Mouse (Mus musculus) Muller cell, postnatal 12 days (primary cell): ENCODE measurements at regions not wholly inside any gene's neighbourhood (a gene's known extent, or its start where the extent isn't known, plus 50 kb on each side); places are given as distances from the start of the nearest gene placed in this dataset.

Experiments used
- DNase-seq: peaks from one replicate; pipeline ENCODE4 v3.0.0-alpha.2; 2015; ENCODE audit errors: inconsistent ontology term

DNA sequence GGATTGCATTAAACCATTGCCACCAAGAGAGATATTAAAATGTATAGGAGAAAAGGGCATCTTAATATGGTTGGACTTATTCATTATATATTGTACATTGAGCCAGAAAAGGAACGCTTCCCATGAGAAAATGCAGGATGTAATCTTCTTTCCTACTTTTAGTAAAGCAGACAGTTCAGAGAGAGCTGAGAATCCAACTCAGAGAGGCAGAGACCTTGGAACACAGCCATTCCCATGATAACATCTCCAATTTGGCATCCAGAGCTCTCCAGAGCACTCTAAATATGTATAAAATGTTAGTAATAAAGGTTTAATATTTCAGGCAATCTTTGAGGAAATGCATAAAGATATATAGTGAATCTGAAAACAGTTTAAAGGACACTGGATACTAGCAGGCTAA is 199.3 kb upstream of the Asb5 start:
- peak; percentile 6 for DNase-seq

DNA sequence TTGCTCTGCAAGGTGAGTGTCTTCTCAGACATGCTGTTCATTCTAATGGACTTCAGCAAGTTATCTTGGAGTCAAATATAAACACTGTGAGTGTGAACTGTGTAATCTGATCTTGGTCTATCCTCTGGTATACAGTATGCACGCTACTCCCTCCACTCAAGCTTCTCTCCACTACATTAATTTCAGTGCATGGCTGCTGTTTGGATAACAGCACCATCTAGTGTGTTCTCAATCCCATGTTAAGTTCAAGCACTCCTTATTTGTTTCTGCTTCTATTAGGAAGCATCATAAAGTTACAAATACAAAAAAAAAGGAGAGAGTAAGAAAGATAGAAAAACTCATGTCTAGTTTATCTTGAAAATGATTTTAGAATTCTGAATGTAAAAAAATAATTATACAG is 197.5 kb upstream of the Asb5 start:
- DNase-seq: no peak

DNA sequence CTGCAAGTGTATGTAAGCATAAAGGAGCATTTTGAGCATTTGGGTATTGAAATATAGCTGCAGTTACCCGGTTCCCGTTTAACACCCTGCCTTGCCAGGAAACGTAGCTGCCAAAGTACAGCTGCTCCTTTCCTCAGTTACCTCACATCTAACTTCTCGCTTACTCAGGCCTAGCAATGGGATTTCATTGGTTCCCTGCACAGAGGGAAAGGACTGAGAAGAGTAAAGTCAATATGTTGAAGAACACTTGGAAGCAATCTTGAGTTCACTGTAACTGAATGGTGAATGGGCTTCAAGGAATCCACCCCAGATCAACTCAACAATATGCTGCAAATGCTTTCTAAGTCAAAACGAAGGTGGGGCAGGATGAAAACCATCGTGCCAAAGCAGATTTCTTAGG is 178.3 kb upstream of the Asb5 start:
- no peak for DNase-seq

DNA sequence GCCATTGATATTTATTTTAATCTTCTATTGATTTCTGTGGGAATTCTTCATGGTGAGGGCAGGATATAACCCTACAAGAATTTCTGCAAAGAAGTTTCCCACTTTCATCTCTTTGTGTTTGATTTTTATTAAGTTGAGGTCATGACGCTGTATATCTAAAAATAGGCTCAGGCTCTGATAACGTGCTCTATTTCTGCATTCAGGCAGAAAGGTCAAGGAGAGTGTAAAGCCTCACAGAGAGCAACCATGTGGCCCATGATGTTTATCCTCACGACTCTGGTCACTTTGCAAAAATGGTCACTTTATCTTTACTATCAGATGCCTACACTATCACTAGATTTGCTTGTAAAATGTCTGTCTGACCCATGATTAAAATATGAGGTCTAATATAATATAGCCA is 167.7 kb upstream of the Asb5 start:
- no peak for DNase-seq

DNA sequence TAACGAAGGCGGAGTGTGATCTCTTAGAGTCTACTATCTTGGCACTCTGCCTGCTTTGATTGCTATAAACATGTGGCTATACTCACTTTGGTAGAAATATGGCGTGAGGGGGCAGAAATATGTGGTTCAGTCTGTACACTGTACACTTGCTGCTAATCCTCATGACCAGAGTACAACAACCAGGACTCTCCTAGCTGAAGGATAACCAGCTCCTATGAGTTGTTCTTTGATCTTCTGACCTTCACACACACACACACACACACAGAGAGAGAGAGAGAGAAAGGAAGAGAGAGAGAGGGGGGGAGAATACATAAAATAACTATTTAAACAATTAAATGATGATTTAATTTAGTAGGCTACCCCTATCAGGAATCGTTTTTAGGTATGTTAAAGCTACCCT is 158.9 kb upstream of the Asb5 start:
- no peak for DNase-seq

DNA sequence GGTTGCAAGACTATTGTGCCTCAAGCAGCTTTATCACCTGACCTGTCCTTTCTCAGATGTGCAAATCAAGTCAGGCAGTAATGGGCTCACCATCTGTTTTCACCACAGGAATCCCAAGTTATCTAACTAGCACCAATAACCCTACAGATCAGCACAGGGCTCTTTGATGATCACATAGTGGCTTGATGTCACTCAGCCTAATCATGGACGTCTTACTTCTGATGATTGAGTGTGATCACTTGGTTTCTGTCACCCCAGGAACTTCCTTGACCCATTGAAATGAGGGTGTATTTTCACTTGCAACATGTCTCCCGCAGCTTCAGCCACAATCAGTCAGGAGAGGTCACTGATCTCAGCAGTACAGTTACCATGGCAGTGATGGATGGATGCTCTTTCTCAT is 158.3 kb upstream of the Asb5 start:
- DNase-seq: no peak

DNA sequence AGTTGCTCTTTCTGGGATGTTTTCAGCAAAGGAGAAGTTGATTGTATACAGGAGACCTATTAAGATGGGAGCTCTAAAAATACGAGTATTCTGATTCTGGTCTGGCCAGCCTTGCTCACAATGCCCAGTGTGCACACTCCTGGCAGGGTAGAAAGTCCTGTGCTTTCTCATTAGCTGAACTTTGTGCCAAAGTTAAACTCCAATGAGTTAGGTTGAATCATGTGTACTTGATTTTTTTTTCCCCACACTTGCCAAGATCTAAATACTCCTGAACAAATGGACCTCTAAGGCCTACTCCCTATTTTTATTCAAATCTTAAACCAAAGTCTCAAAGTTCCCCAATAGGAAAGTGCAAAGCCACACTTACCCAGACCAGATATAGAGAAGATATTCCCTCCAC is 156.5 kb upstream of the Asb5 start:
- DNase-seq: no peak

DNA sequence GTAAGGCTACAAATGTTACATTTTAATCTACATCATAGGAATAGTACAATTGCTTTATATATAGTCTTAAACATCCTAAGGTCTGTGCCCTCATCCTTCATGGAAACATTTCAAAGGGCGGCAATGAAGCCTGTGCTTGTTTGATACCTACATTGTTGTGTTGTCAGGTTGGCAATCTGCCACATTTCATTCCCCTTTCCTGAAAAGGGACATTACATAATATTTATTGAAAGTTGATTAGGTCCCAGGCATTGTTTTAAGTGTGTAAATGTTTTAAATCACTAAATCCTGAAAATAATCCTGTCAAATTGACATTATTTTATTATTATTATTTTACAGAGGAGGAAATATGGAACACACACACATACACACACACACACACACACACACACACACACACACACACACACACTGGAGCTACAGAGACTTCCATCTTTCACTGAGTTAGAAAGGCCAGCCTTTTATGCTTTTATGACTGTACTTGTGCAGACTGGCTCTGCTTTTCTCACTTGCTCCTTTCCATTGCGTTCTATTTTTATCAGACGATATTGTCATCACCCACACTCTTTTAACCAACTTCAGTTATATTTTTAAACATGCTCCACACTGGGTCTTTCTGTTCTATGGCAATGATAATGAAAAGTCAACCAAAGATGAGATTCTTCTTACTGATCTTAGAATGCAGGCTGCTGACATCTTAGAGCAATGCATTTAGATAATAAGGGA is 153.8 kb upstream of the Asb5 start:
- DNase-seq: no peak

DNA sequence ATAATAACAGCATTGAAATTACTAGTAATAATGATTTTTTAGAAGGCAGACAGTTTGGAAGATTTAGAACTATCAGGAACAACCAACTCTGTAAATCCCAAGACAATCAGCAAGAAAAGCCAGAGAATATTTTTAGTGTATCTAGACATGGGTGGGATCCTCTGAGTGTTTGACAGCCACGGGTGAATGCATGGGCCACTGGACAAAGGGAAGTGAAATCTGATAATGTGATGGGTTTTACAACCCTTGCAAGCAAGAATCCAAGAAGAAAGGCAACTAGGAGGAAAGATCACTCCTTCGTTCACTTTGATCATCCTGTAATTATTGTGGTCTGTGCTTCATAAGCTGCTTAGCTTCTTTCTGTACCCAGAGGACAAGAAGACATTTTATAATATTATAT is 149.2 kb upstream of the Asb5 start:
- DNase-seq: no peak

DNA sequence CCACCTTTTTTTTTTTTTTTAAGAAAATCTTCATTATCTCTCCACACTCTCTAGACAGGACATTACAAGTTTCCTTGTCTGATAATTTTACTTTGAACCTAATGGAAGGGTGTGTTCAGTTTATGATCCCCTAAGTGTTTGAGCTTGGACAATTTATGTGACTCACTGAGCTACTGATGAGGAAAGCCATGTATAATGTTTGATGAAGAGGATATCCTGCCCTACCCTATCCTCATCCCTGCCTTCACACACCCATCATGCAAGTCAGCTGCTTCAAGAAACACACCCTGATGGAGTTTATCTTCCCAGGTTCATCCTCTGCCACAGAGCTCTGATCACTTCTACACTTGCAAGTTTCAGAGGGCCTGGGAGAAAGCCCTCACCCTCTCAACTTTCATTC is 136.5 kb upstream of the Asb5 start:
- DNase-seq: no peak

DNA sequence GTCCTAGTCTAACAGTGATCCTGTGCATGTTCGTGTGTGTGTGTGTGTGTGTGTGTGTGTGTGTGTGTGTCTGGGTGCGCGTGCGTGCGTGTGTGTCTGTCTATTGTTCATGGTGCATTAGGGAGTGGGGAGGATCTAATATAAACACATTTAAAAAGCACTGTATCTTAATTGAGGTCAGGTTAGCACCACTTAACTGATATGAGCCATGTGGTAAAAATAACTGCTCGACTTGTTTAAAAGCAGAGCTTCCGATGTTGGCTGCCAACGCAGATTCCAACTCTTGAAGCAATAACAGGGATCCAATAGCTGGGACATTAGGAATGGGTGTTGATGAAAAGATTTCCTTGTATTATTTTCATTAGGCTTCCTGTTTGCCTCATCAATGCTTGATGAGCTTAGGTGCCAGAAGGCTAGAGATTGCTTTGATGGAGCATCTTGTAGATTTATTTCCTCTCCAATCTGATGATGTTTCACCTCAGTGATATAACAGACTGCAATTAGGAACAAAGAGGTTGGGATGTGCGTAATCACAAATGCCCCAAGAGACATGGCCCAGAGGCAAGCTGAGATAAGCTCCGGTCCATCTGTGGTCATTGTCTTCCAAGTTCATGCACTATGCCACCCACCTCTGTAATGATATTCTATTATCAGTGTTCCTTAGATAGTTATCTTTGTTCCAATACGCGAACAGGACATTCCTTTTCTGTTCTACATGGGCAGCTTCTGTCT is 135.7 kb upstream of the Asb5 start:
- no peak for DNase-seq

DNA sequence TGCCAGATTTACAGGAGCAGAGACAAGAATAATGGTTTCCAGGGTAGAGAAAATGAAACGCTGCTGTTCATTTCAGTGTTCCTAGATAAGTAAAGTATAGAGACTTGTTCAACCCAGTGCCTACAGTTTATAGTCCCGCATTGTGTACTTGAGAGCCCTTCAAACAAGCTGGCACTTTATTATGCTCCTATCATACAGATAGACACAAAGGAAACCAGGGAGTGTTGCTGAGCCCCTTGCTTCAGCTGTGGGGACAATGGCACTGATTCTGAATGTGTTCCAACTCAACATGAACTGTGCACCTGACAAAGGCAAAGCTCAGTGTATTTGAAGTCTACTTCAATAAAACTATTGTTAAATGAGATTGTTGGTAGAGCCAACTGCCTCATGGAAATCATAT is 123.7 kb upstream of the Asb5 start:
- no peak for DNase-seq

DNA sequence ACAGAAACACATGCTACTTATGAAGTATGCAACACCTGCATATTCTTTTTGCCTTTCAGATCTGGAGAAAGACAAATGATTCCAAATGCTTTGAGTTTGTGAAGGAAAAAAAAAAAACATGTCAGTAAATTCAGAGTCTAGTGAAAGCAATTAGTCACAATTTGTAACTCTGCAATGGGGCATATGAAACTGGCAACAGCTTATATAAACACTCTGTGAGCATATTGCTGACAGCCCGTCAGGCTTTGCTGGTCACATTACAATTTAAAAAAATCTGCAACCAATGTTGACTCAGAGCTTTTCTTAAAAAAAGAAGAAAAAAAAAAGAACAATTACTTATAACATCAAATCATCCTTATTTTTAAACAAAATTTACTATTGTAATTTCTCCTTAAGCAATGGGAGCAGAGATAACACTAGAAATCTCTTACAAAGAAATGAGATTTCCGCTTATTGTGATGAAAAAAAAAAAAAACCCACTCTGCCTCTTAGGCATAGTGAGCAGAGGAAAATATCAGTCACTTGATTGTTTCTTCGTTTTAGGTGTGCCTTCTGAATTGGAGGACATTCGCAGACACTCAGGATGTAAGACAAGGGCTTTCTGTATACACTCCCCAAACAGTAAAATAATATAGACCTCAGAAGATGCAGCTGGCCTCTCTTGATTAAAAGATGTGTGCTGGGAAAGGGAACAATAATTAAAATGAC is 115.1 kb upstream of the Asb5 start:
- DNase-seq: no peak

DNA sequence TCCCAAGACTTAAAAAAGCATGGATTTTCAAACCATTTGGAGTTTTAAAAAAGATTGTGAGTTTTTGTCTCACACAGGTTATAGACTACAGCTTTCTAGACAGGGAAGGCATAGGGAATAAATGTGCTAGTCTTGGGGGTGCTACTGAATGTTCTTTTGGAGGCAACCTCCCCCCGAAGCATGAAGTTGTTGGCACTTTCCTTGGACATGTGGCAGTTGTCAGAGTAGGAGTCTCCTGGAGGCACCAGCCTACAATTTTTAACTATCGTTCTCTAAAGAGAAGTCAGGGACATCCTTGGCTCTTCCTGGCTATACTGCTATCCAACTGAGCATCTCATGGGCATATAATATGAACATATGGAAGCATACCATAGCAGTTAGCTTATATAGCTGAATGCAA is 112.7 kb upstream of the Asb5 start:
- DNase-seq: no peak

DNA sequence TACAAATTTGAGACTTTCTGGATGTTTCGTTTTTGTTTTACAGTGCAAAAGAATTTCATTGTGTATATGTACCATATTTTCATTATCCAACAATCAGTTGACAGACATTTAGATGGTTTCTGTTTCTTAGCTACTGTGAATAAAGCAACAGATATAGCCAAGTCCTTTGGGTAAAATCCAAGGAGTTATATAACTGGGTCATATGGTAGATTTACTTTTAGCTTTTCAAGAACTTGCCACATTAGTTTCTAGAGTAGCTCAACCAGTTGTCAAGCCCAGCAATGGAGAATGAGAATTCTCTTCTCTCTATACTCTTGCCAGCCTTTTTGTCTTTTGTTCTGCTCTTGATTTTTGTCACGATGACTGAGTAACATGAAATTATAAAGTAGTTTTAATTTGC is 111.3 kb upstream of the Asb5 start:
- no peak for DNase-seq

DNA sequence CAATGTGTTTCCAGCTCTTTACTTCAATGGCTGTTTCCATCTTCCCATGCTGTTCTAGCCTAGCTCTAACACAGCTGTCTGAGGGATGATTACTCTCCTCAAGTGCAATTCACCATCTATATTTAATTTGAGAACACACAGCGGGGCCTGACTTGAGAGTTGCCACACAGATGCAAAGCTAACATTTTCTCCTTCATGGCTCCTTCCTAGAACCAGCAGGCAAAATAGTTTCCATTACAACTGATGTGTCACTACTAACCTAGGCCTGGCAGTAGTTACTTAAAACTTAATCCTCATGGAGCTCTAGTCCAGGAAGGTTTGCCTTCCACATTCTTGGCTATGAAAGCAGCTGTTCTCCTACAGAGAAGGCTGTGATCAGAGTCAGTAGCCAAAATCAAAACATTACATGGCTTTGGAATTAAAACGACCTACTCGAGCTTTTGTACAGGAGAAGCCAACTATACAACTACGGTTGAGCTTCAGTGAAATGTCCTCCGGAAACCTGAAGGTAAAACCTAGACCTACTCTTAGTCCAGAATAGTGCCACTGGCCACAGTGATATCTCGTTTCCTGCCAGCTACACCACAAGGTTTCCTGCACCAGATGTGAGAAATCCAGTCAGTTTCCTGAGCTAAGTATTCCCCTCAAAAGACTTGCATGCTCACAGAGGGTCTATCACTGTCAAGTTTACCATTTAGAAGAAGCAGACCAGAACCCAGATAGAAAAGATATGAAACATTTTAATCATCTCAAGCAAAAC is 108.9 kb upstream of the Asb5 start:
- no peak for DNase-seq

DNA sequence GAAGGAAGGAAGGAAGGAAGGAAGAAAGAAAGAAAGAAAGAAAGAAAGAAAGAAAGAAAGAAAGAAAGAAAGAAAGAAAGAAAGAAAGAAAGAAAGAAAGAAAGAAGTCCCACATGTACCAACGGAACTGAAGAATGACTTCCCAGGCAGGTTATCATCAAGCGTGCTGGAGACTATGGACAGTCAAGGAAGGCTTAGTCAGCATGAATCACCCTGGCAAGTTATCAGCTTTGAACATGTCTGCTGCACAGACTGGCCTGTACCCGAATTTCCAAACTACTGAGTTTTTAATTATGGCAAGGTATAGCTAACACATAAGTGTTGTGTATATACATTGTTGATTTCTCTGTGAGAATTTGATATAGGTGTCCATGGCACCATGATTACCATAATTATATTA is 104.3 kb upstream of the Asb5 start:
- no peak for DNase-seq

DNA sequence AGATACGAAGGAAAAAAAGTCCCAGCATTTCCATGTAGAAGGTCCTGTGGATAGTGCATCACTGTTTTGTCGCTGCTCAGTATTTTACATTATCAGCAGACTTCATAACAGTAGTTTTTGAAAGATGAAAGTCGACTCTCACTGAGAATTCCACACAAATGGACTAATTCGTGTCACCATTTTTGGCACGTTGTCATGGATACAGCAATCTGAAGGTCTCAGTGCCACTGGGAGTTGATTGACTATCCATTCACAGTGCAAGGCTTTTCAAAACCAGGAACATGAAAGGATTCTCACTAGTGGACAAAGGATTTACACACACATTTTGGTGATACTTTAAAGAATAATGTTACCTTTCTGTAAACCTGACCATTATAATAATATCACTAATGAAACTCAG is 93.7 kb upstream of the Asb5 start:
- DNase-seq: no peak

DNA sequence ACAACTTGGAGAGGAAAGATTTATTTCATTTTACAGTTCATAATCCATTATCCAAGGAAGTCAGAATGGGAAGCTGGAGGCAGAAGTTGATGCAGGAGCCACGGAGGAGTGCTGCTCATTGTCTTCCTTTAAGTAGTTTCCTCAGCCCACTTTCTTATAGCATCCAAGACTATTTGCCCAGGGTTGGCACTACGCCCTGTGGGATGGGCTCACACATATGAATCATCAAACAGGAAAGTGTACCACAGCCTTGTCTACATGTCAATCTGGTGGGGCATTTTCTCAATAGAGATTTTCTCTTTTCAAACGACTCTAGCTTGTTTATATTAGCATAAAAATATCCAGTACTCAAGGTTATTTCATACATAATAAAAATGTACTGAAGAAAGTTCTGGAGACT is 88.2 kb upstream of the Asb5 start:
- peak; percentile 19 for DNase-seq

DNA sequence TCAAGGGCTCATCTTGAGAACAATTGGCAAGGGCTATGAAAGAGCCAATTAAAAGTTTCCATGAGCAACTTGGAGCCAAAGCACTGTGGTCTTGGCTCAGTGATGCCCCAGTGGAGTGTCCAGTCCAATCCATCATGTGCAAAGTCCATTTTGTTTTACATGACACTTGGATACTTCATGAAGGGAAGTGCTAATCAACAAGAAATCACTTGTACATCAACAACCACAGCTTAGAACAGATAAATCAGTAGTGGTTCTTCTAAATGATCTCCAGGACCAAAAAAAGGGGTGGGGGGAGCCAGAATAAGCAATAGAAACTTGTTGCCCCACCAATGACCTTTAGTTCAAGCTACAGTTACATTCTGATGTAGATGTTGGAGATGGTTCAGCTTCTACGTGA is 87.0 kb upstream of the Asb5 start:
- DNase-seq: peak; percentile 36

DNA sequence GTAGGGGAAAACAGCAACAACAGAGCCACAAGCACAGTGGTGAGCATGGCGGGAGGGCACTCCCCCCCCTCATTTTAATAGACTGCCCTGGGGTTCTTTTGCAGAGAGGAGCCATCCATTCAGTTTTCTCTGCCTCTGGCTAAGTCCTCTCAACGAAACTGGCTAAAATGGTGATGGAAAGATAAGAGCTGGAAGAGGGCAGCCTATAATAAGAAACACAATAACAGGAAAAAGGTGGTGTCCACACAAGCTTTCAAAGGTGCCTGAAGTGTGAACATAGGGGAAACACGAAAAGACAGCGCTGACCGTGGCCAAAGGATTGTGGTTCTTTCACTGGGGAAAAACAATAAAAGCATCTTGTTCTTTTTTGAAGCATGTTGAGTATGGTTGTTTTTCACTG is 83.0 kb upstream of the Asb5 start:
- no peak for DNase-seq

DNA sequence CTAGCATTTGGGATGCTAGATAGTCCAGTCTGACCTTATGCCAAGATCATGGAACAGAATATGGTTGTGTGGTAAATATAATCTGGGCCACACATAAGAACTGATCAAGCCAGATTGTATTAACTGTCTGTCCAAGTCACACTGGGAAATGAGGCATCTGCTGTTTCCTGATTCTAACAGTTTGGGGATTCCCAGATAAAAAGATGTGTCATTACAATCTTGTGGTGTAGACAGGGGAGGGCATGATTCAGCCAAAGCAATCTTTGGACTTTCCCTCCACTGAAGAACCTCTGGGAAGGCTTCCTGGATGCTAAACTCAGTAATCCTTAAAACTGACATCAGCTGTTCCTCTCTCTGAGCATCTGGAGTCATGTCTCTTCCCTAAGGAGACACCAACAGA is 79.6 kb upstream of the Asb5 start:
- DNase-seq: peak; percentile 23
